Mouse (Mus musculus) lung, adult 2 months (tissue): Measurements from ENCODE around the gene Ptk6. TPM values are rescaled to one million over a fixed set of nuclear protein-coding genes. Genes with fewer than 3 reads are reported as not detected.

Experiments used
- DNase-seq: peaks from one replicate; pipeline ENCODE4 v3.0.0; 2022
- H3K4me1 ChIP-seq: fragments of 200-500 bp; 2 replicates; pipeline ENCODE4 v1.6.1; 2011; ENCODE audit warnings: low read length; ENCODE audit not compliant: control insufficient read depth, insufficient read depth
- H3K4me3 ChIP-seq: fragments of 200-500 bp; replicated peaks from 2 replicates; pipeline ENCODE3; 2011; ENCODE audit warnings: low read depth, mild to moderate bottlenecking, control low read depth, low read length; ENCODE audit errors: extremely low read depth
- CTCF ChIP-seq: fragments of 200-500 bp; IDR thresholded peaks from 2 replicates; pipeline ENCODE4 v1.5.1; 2011; ENCODE audit warnings: mild to moderate bottlenecking, low read length, control low read depth; ENCODE audit not compliant: insufficient read depth
- POLR2A ChIP-seq: fragments of 200-500 bp; IDR thresholded peaks from 2 replicates; pipeline ENCODE4 v1.6.1; 2011; ENCODE audit warnings: low read depth, mild to moderate bottlenecking, control low read depth, low read length, borderline replicate concordance; ENCODE audit errors: extremely low read depth
- WGBS: fragments of 180-500 bp; shearing (Covaris S2); methylation state at CpG from one replicate; pipeline ENCODE4 v1.1.7; 2018; 5-methylcytosine and 5-hydroxymethylcytosine counted together
- polyA plus RNA-seq: library from polyadenylated mRNA; depleted of rRNA; stranded (reverse); fragments of >200 nt; gene quantifications from 2 replicates; pipeline ENCODE4 v1.2.3, GENCODE M21; 2012

The Ptk6 gene
- polyA plus RNA-seq, 1 experiment, result 1.6 TPM

DNA sequence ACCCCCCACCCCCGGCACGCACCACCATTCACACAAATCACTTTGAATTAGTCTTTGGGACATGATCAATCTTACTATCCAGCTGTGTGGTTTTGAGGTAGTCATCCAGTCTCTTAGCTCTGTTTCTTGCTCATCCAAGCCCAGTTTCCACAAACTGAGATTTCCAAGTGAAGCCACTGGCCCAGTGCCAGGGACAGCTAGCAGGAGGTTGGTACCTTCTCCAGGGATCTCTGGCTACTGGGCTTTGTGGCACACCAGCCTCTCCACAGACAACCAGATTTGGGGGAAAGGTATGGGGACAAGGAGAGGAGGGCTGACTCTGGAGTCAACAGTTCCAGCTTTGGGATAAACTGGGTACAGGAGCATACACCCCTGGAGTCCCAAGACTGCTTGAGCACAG lies 17.8 kb upstream of the Ptk6 start:
- Histone ChIP-seq H3K4me3 (no peak overlapping the region), H3K4me1 (peaks cover 14% of the 10 kb centered on the region)
- TF ChIP-seq CTCF (no peak), POLR2A (no peak)
- WGBS, result 36% methylated on average over 2 of the region's 2 CpGs
- DNase-seq, result no peak

- WGBS, result 3% methylated on average over 25 of the region's 25 CpGs
- TF ChIP-seq CTCF (peak; percentile 33; the same call in 1 of the 2 replicates), POLR2A (peak; percentile 56; the same call in 1 of the 2 replicates)
- DNase-seq, result peak; percentile 82
- Histone ChIP-seq H3K4me1 (peaks cover 14% of the 10 kb centered on the region), H3K4me3 (peak within 1 kb of the TSS; percentile 53)
These were observed 17.1 kb upstream of the Ptk6 start, which contains the start of gene Fndc11 for GRCm38 (mm10) chr2:181219538-181220216. TSS of gene Fndc11 (plus strand) at chr2:181220013.

- no peak for TF ChIP-seq CTCF
- TF ChIP-seq POLR2A, result no peak
- Histone ChIP-seq H3K4me3 (no peak overlapping the region), H3K4me1 (peaks cover 14% of the 10 kb centered on the region)
- DNase-seq, result peak; percentile 36
- 41% methylated on average over 5 of the region's 5 CpGs for WGBS
These were observed 16.4 kb upstream of the Ptk6 start for GRCm38 (mm10) chr2:181218881-181219485.

GRCm38 (mm10) chr2:181216037-181216436 lies 13.4 kb upstream of the Ptk6 start:
- Histone ChIP-seq H3K4me1 (peaks cover 17% of the 10 kb centered on the region), H3K4me3 (no peak overlapping the region)
- TF ChIP-seq POLR2A (no peak), CTCF (no peak)
- 85% methylated on average over 6 of the region's 6 CpGs for WGBS
- DNase-seq, result no peak

DNA sequence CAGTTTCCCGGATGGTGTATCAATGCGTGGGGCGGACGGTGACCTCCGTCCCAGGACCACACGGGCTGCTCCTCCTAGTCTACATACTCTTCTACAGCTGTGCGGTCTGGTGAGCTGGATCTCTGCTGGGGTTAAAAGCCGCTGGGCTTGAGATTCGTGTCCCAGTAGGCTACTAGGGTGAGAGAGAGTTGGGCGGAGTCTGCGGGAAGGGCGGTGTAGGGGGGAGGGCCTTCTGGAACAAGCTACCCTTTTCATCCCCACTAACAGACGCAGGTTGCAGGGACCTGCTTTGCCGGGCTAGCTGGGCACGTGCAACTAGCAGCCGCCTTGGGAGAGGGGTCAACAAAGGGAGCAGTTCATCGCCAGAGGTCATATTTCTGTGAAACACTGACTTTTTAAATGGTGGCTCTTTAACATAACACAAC lies 10.4 kb upstream of the Ptk6 start, which contains the start of gene Srms:
Gene Srms (minus strand): TSS at position 165 of the 425 bp plus-strand sequence.
- 2% methylated on average over 17 of the region's 17 CpGs for WGBS
- TF ChIP-seq CTCF (no peak), POLR2A (peak; percentile 40; the same call in 1 of the 2 replicates)
- Histone ChIP-seq H3K4me3 (peak within 1 kb of the TSS; percentile 84), H3K4me1 (peaks cover 4% of the 10 kb centered on the region)
- peak; percentile 66 for DNase-seq

GRCm38 (mm10) chr2:181212389-181213020 lies 9.9 kb upstream of the Ptk6 start:
- DNase-seq, result peak; percentile 40
- no peak for TF ChIP-seq CTCF
- TF ChIP-seq POLR2A, result no peak
- peak overlapping the region; percentile 84 for H3K4me3 ChIP-seq
- WGBS, result 2% methylated on average over 34 of the region's 34 CpGs
- H3K4me1 ChIP-seq, result peaks cover 4% of the 10 kb centered on the region

DNA sequence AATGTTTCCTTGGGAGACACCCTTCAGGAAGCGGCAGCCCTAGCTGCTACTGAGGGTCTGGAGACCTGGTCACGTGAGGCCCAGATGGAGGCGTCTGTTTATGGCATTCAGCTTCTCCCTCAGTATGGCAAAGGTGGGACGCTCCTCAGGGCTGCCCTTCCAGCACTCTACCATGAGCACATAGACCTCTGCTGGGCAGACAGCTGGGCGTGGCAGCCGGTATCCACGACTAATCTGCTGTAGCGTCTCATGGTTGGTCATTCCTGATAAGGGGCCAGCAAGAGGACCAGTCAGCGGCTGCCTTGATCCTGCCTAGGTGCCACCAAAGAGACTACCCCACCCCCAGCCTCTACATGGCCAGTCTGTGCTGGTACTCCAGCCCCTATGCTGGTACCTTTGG lies 3.5 kb upstream of the Ptk6 start:
- no peak overlapping the region for H3K4me3 ChIP-seq
- peaks cover 3% of the 10 kb centered on the region for H3K4me1 ChIP-seq
- TF ChIP-seq CTCF (no peak), POLR2A (no peak)
- 65% methylated on average over 9 of the region's 9 CpGs for WGBS
- no peak for DNase-seq

DNA sequence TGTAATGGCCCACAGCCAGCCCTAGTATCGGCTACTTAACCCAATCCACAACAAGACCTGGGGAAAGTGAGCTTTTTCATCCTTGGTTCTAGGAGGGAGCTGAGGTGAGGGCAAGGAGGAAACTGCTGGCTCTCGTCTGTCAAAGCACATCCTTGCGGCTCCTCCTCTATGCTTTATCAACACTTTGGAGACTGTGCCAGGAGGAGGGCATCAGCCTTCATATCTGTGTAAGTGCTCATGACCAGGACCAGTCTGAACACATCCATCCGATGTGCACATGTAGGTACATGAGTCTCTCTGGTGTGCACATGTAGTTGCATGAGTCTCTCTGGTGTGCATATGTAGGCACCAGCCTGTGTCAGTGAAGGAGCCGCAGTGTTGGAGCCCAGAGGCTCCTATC lies 3.1 kb upstream of the Ptk6 start:
- TF ChIP-seq POLR2A (no peak), CTCF (no peak)

DNA sequence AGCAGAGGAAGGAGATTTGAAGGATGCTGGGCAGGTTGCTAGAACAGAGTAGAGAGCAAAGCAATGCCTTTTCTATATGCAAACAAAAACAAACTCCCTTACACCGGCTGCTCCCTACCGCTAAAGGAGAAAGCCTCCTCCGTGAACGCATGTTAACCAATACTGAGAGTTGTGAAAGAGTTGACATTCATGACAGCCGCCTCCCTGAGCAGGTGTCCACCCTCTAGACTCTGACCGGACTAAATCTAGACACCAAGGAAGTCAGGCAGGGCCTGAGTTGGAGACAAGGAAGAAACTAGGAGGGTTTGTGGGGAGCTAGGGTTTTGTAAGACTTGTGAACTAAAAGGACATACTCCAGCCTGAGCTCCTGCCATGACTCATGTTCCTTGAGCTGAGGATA lies 297 bp upstream of the Ptk6 start:
- 58% methylated on average over 6 of the region's 6 CpGs for WGBS
- TF ChIP-seq CTCF (no peak), POLR2A (no peak)

More for the DNA sequence above, 3.1 kb upstream of the Ptk6 start:
- Histone ChIP-seq H3K4me1 (peaks cover 3% of the 10 kb centered on the region), H3K4me3 (no peak overlapping the region)
- no peak for DNase-seq
- 75% methylated on average over 5 of the region's 5 CpGs for WGBS

More for the DNA sequence above, 297 bp upstream of the Ptk6 start:
- DNase-seq, result no peak
- Histone ChIP-seq H3K4me1 (peaks cover 3% of the 10 kb centered on the region), H3K4me3 (no peak overlapping the region)
